Mouse (Mus musculus): ENCODE data around the gene Auts2. TPM values are rescaled to one million over a fixed set of nuclear protein-coding genes. Genes with fewer than 3 reads are reported as not detected.
A peak's percentile ranks its signal among the peaks of the same experiment; 100 is the strongest.

Gene Auts2
- total RNA-seq, 1 experiment from 2014 or later = 10.4 TPM

DNA sequence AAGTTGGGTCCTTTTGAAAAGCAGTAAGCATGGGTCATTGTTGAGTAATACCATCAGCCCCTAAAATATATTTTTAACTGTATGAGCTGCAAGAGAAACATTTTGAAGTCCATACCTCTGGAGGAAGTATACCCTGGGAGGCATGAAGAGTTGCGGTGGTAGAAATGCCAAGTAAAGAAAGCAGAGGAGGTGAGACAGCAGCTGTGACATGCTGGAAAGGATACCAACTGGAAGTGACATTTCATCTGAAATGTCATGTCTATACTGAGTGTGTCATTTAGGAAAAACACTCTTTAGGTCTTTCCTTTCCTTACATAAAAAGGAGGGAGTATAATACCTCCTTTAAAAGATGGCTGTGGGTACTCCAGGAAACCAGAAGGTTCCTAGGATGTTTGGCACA, 336.9 kb downstream of the Auts2 start:
- no peak for ATAC-seq (replicated peaks; ENCODE audit: low read depth, poor library complexity, severe bottlenecking)

GRCm38 (mm10) chr5:132203846-132204245, 339.3 kb downstream of the Auts2 start:
- no peak for ATAC-seq (replicated peaks; ENCODE audit: low read depth, poor library complexity, severe bottlenecking)

DNA sequence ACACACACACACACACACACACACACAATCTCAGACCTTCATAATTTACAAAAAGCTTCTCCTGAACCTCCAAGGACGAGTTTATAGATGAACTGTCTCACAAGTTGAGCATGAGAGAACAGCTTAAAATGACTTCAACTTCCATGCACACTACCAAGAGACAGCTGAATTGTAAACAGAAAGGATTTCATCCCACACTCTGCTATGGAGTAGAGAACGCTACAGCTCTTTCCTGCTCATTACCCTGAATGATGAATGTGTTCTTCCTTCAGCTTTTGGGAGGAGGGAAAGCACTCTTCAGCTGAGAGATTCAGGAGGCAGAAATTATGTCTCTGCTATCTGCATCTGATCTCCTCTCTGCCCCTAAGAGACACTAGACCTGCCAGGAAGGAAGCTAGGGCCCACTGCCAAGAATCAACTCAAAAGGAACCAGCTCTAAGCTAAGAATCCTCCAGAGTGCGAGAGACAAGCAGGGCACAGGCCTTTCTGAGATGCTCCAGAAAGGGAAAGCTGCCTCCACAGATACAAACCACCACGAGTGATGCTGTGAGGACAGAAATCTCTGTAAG, 342.0 kb downstream of the Auts2 start:
- ATAC-seq (replicated peaks; ENCODE audit: low read depth, poor library complexity, severe bottlenecking) = 0 out of 2 replicates have a peak, but pooled peaks have one; percentile 39

DNA sequence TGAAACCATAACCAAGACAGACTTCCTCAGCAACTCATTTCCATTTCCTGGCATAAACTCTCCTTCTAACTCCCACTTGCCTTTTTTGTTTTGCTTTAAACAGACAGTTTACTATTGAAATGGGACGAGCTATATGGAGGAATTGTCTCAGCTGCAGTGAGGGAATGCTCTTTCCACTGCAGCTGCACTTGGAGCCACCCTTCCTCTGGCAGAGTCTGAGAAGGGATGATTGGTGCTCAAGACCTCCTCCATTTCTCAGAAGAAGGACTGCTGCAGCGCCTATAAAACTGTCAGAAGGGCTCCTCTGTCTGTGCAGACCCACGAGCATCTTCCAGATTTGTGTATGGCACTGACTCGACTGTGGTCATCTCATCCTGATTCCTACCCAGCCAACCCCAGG, 342.5 kb downstream of the Auts2 start:
- no peak for ATAC-seq (replicated peaks; ENCODE audit: low read depth, poor library complexity, severe bottlenecking)

DNA sequence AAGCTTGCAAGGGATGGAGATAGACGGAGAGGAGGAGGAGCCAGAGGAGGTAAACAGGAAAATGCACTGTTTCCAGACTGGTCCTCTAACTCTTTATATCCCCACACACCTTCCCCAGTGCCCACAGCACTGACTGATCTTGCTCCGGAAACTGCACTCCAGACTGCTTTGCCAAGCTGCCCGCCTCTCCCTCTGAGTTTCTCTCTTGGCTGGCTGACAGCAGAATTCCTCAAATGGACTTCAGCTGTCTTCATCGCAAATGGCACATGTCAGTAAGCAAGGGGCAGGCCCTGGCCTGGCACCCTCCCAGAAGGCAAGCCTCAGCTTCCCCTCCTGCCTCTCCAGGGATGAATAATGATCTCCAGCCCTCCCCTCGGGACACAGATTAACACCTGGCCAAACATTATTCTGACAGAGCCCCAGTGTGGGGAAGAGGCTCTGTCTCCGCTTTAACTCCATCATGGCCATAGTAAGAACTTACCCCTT, 348.1 kb downstream of the Auts2 start:
- no peak for ATAC-seq (replicated peaks; ENCODE audit: low read depth, poor library complexity, severe bottlenecking)

DNA sequence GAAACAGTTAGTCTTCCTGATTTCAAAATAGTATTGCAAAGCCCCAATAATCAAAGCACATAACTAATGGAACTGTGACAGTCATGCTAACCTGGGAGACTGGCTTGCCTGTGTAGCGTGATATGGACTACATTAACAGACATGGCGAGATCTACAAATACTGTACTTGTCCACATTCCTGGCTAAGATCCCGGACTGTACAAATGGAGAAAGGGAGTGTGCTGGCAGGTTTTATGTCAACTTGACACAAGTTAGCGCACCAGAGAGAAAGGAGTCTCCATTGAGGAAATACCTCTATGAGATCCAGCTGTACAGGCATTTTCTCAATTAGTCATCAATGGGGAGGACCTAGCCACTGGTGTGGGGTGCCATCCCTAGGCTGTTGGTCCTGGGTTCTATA, 353.0 kb downstream of the Auts2 start:
- ATAC-seq (replicated peaks; ENCODE audit: low read depth, poor library complexity, severe bottlenecking) = no peak

GRCm38 (mm10) chr5:132186659-132187058, 356.5 kb downstream of the Auts2 start:
- no peak for ATAC-seq (replicated peaks; ENCODE audit: low read depth, poor library complexity, severe bottlenecking)

DNA sequence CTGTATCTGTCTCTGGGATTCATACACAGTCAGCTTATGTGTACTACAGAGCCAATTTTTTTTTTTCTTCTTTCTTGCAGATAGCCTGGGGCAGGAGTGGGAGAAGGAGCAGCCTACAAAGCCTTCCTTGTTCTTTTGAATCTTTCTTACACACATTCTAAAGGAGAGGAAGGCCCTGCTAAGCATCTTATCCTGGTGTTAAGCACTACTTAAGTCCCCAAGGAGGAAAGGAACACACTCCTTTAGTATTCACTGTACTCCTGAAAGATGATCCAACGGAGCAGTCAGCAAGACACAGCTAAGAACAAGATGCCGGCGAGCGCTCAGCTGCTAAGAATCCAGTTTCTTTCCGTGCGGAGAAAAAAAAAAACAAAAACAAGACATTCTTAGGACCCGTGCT, 356.9 kb downstream of the Auts2 start:
- ATAC-seq (replicated peaks; ENCODE audit: low read depth, poor library complexity, severe bottlenecking) = no peak

DNA sequence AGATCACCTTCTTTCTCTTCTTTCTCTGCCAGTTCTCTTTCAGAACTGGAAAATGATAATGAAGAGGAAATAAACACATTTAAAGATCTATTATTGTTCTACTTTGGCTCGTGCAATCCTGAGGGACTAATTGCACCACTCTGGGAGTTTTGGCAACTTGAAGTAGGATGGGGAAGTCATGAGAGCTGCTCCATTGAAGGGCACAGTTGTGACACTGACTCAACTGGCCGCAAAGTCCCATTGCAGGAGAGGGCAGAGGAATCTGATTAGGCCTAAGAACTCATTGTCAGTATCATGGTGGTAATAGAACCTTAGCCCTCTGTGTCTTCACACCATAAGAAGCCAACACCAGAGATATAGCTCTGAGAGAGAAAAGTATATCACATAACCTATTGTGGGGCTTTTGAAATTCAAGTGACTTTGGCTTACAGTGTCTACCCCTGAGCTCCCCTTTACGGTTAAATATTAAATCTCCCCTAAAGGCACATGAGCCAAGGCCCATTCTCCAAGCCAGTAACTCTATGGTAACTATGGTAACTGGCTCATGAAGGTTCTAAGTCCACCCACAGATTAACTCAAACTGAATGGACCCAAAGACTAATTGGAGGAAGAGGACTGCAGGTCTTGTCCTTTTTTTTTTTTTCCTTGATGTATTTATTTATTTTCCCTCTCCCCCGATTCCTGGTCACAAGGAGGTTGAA, 358.6 kb downstream of the Auts2 start:
- ATAC-seq (replicated peaks; ENCODE audit: low read depth, poor library complexity, severe bottlenecking) = no peak

- no peak for ATAC-seq (replicated peaks; ENCODE audit: low read depth, poor library complexity, severe bottlenecking)
Measured at GRCm38 (mm10) chr5:132182077-132182476, 361.1 kb downstream of the Auts2 start.

- ATAC-seq (replicated peaks; ENCODE audit: low read depth, poor library complexity, severe bottlenecking) = no peak
Measured at GRCm38 (mm10) chr5:132170010-132170409, 373.1 kb downstream of the Auts2 start.

- no peak for ATAC-seq (replicated peaks; ENCODE audit: low read depth, poor library complexity, severe bottlenecking)
Measured at GRCm38 (mm10) chr5:132168805-132169204, 374.3 kb downstream of the Auts2 start.

DNA sequence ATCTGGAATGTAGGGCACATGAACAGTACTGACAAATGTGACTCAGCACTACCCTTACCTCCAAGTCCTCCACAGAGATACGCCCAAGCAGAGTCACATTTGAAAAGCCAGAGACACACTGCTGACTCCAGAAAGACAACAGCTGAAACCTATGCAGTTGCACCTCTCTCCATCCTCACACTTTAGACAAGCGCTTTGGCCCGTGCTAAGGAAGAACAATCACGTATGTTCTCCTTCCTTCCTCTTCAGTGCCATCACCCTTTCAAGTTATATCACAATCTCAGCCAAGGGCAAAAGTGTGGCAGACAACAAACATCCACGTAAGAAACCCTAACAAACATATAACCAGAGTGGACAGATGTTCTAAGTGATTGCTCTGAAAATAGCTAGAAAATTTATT, 374.9 kb downstream of the Auts2 start:
- no peak for ATAC-seq (replicated peaks; ENCODE audit: low read depth, poor library complexity, severe bottlenecking)

GRCm38 (mm10) chr5:132166559-132166958, 376.6 kb downstream of the Auts2 start:
- ATAC-seq (replicated peaks; ENCODE audit: low read depth, poor library complexity, severe bottlenecking) = peak; percentile 83

DNA sequence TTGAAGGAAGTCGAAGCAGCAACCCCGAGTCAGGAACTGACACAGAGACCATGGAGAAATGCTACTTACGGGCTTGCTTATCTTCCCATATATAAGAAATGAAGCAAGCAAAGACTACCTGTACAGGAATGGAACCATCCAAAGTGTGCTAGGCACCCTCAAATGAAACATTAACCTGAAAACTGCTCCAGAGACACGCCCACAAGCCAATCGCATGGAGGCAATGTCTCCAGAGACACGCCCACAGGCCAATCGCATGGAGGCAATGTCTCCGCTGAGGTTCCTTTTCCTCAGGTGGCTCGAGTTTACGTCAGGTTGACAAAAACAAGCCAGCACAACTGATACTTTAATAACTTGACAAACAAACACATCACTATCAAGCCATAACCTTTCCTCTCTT, 379.2 kb downstream of the Auts2 start:
- ATAC-seq (replicated peaks; ENCODE audit: low read depth, poor library complexity, severe bottlenecking) = no peak

- no peak for ATAC-seq (replicated peaks; ENCODE audit: low read depth, poor library complexity, severe bottlenecking)
Measured at GRCm38 (mm10) chr5:132162206-132162533, 381.0 kb downstream of the Auts2 start.

- ATAC-seq (replicated peaks; ENCODE audit: low read depth, poor library complexity, severe bottlenecking) = 0 out of 2 replicates have a peak, but pooled peaks have one; percentile 18
Measured at GRCm38 (mm10) chr5:132161338-132162205, 381.6 kb downstream of the Auts2 start.

DNA sequence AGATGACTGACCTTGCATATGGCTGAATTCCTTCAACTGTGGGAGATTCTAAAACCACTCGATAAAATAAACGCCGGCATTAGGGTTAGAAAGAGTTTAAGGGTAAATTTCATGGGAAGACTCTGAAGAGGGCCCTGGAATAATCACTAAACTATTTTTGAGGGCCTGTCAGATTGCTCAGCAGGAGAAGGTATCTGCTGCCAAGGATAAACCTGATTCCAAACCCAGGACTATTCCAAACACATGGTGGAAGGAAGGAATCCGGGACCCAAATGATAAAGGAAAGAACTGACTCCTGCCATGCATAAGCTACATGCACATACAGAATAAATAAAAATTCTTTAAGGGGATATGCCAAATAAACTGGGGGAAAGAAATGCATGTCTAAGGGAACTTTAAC, 399.0 kb downstream of the Auts2 start:
- ATAC-seq (replicated peaks; ENCODE audit: low read depth, poor library complexity, severe bottlenecking) = no peak

DNA sequence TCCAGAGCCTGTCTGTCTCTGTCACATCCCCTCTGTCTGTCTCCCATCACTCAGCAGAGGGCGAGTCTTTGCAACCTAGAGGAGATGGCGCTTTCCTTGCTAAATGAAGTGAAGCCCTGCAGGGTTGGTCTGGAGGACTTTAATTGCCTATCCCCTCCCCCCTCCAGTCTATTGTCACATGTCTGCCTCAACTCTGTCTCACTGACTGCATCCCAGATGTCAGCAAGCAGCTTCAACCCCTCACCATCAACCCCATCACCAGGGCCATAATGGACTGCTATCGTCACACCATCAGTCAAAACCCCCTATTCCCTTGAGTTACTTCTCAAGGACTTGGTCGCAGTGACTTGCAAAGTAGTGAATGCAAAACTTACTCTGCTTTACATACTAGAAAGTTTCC, 402.3 kb downstream of the Auts2 start:
- ATAC-seq (replicated peaks; ENCODE audit: low read depth, poor library complexity, severe bottlenecking) = no peak

DNA sequence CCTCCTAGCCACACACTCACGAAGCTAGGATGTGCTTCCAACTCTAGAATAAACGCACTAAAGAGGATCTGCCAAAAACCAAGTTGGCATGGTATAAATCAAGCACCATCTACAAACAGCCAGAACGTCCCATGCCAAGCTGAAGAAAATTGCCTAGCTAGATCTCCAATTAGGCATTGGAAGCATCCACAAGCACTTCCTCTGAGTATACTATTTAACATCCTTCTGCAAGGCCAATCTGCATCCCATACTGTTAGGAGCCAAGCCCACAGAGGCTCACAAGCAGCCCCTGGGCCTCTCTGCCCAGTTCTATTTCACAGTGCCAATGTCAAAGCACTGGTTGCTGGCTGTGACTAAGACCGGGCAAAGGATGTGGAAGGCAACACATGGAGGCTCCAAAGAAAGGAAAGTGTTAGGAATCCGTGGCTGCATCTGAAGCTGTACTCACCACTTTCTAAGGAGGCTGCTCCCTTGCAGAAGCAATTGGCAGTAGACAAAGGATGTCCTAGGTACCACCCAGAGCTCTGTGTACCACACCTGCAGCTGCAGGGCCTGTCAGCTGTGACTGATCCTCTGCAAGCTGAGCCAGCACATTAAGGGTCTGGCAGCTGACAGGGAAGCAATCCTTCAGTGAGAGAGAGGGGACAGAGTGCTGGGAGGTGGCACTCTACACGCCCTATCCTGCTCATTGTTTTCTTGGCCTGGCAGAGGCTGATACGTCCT, 407.0 kb downstream of the Auts2 start:
- ATAC-seq (replicated peaks; ENCODE audit: low read depth, poor library complexity, severe bottlenecking) = no peak
